Mouse (Mus musculus): ENCODE measurements at regions not wholly inside any gene's neighbourhood (a gene's known extent, or its start where the extent isn't known, plus 50 kb on each side); places are given as distances from the start of the nearest gene placed in this dataset.

GRCm38 (mm10) chr6:140299653-140300052, 124.2 kb upstream of the Plekha5 start:
- H3K27ac ChIP-seq (ENCODE audit: insufficient read depth, low read depth, low read length, poor library complexity, severe bottlenecking), result no peak overlapping the region
- in situ Hi-C loops (cut with MboI; ENCODE audit: low sequenced_read_pairs in 2 of 2, unreplicated experiment in 2 of 2), result no loop called here
- no peak overlapping the region for H3K9ac ChIP-seq (ENCODE audit: insufficient read depth, low read depth, low read length, poor library complexity, severe bottlenecking)
- H3K36me3 ChIP-seq (ENCODE audit: control insufficient read depth, insufficient read depth, low read length, poor library complexity, severe bottlenecking), result no peaks in the 10 kb centered on the region
- DNase-seq (ENCODE audit: low read depth, low spot score), result no peak
- TF ChIP-seq ZNF384 (IDR thresholded peaks at IDR 0.05; ENCODE audit: low read depth, low read length), result no peak
- no peak for TF ChIP-seq CHD2 (IDR thresholded peaks at IDR 0.05; ENCODE audit: low read depth, low read length)
- no peak for TF ChIP-seq ZC3H11A (IDR thresholded peaks at IDR 0.05; ENCODE audit: borderline replicate concordance, low read depth, low read length)
- TF ChIP-seq MAFK (IDR thresholded peaks at IDR 0.05; ENCODE audit: insufficient read depth, low read depth, low read length), result no peak
- TF ChIP-seq HCFC1 (IDR thresholded peaks at IDR 0.05; ENCODE audit: borderline replicate concordance, insufficient read depth, low read length), result no peak
- H3K4me3 ChIP-seq (ENCODE audit: insufficient read depth in 1 of 2, low read depth in 1 of 2, low read length in 2 of 2, poor library complexity in 1 of 2, severe bottlenecking in 1 of 2), result no peak overlapping the region
- no peaks in the 10 kb centered on the region for H3K9me3 ChIP-seq (ENCODE audit: control insufficient read depth, insufficient read depth, low read depth, low read length)
- H3K4me1 ChIP-seq (ENCODE audit: control insufficient read depth in 2 of 2, insufficient read depth in 2 of 2, low read length in 2 of 2, poor library complexity in 1 of 2), result peaks cover 0 to 10% of the 10 kb centered on the region in 2 experiments; a peak in 3 of 4 replicates

- H3K4me1 ChIP-seq (ENCODE audit: control insufficient read depth in 2 of 2, insufficient read depth in 2 of 2, low read length in 2 of 2, poor library complexity in 1 of 2), result peaks cover 0 to 4% of the 10 kb centered on the region in 2 experiments; a peak in 2 of 4 replicates
- no peak overlapping the region for H3K9ac ChIP-seq (ENCODE audit: insufficient read depth, low read depth, low read length, poor library complexity, severe bottlenecking)
- no peaks in the 10 kb centered on the region for H3K36me3 ChIP-seq (ENCODE audit: control insufficient read depth, insufficient read depth, low read length, poor library complexity, severe bottlenecking)
- H3K4me3 ChIP-seq (ENCODE audit: insufficient read depth in 1 of 2, low read depth in 1 of 2, low read length in 2 of 2, poor library complexity in 1 of 2, severe bottlenecking in 1 of 2), result no peak overlapping the region
- H3K9me3 ChIP-seq (ENCODE audit: control insufficient read depth, insufficient read depth, low read depth, low read length), result no peaks in the 10 kb centered on the region
- TF ChIP-seq ZNF384 (IDR thresholded peaks at IDR 0.05; ENCODE audit: low read depth, low read length) (no peak), ZC3H11A (IDR thresholded peaks at IDR 0.05; ENCODE audit: borderline replicate concordance, low read depth, low read length) (no peak)
- in situ Hi-C loops (cut with MboI; ENCODE audit: low sequenced_read_pairs in 2 of 2, unreplicated experiment in 2 of 2), result no loop called here
- H3K27ac ChIP-seq (ENCODE audit: insufficient read depth, low read depth, low read length, poor library complexity, severe bottlenecking), result no peak overlapping the region
- no peak for DNase-seq (ENCODE audit: low read depth, low spot score)
Observed at GRCm38 (mm10) chr6:140297969-140298554, 125.8 kb upstream of the Plekha5 start.

GRCm38 (mm10) chr6:140297561-140297960, 126.3 kb upstream of the Plekha5 start:
- H3K4me3 ChIP-seq (ENCODE audit: insufficient read depth in 1 of 2, low read depth in 1 of 2, low read length in 2 of 2, poor library complexity in 1 of 2, severe bottlenecking in 1 of 2), result no peak overlapping the region
- in situ Hi-C loops (cut with MboI; ENCODE audit: low sequenced_read_pairs in 2 of 2, unreplicated experiment in 2 of 2), result no loop called here
- DNase-seq (ENCODE audit: low read depth, low spot score), result no peak
- H3K27ac ChIP-seq (ENCODE audit: insufficient read depth, low read depth, low read length, poor library complexity, severe bottlenecking), result no peak overlapping the region
- H3K4me1 ChIP-seq (ENCODE audit: control insufficient read depth in 2 of 2, insufficient read depth in 2 of 2, low read length in 2 of 2, poor library complexity in 1 of 2), result peaks cover 0 to 4% of the 10 kb centered on the region in 2 experiments; a peak in 2 of 4 replicates
- TF ChIP-seq ZC3H11A (IDR thresholded peaks at IDR 0.05; ENCODE audit: borderline replicate concordance, low read depth, low read length), result no peak
- TF ChIP-seq ZNF384 (IDR thresholded peaks at IDR 0.05; ENCODE audit: low read depth, low read length), result no peak
- no peak for TF ChIP-seq HCFC1 (IDR thresholded peaks at IDR 0.05; ENCODE audit: borderline replicate concordance, insufficient read depth, low read length)
- H3K9me3 ChIP-seq (ENCODE audit: control insufficient read depth, insufficient read depth, low read depth, low read length), result no peaks in the 10 kb centered on the region
- H3K9ac ChIP-seq (ENCODE audit: insufficient read depth, low read depth, low read length, poor library complexity, severe bottlenecking), result no peak overlapping the region
- no peaks in the 10 kb centered on the region for H3K36me3 ChIP-seq (ENCODE audit: control insufficient read depth, insufficient read depth, low read length, poor library complexity, severe bottlenecking)

GRCm38 (mm10) chr6:140290109-140290508, 133.7 kb upstream of the Plekha5 start:
- H3K4me3 ChIP-seq (ENCODE audit: insufficient read depth in 1 of 2, low read depth in 1 of 2, low read length in 2 of 2, poor library complexity in 1 of 2, severe bottlenecking in 1 of 2), result no peak overlapping the region
- in situ Hi-C loops (cut with MboI; ENCODE audit: low sequenced_read_pairs in 2 of 2, unreplicated experiment in 2 of 2), result no loop called here
- no peaks in the 10 kb centered on the region for H3K36me3 ChIP-seq (ENCODE audit: control insufficient read depth, insufficient read depth, low read length, poor library complexity, severe bottlenecking)
- no peak overlapping the region for H3K9ac ChIP-seq (ENCODE audit: insufficient read depth, low read depth, low read length, poor library complexity, severe bottlenecking)
- no peak for DNase-seq (ENCODE audit: low read depth, low spot score)
- TF ChIP-seq HCFC1 (IDR thresholded peaks at IDR 0.05; ENCODE audit: borderline replicate concordance, insufficient read depth, low read length), result no peak
- no peak for TF ChIP-seq CHD2 (IDR thresholded peaks at IDR 0.05; ENCODE audit: low read depth, low read length)
- TF ChIP-seq ZNF384 (IDR thresholded peaks at IDR 0.05; ENCODE audit: low read depth, low read length), result no peak
- TF ChIP-seq MAFK (IDR thresholded peaks at IDR 0.05; ENCODE audit: insufficient read depth, low read depth, low read length), result no peak
- no peak for TF ChIP-seq ZC3H11A (IDR thresholded peaks at IDR 0.05; ENCODE audit: borderline replicate concordance, low read depth, low read length)
- H3K4me1 ChIP-seq (ENCODE audit: control insufficient read depth in 2 of 2, insufficient read depth in 2 of 2, low read length in 2 of 2, poor library complexity in 1 of 2), result peaks cover 2 to 5% of the 10 kb centered on the region in 2 experiments; a peak in 2 of 4 replicates
- no peaks in the 10 kb centered on the region for H3K9me3 ChIP-seq (ENCODE audit: control insufficient read depth, insufficient read depth, low read depth, low read length)
- H3K27ac ChIP-seq (ENCODE audit: insufficient read depth, low read depth, low read length, poor library complexity, severe bottlenecking), result no peak overlapping the region

GRCm38 (mm10) chr6:140288799-140289198, 135.1 kb upstream of the Plekha5 start:
- TF ChIP-seq ZC3H11A (IDR thresholded peaks at IDR 0.05; ENCODE audit: borderline replicate concordance, low read depth, low read length) (no peak), HCFC1 (IDR thresholded peaks at IDR 0.05; ENCODE audit: borderline replicate concordance, insufficient read depth, low read length) (no peak), ZNF384 (IDR thresholded peaks at IDR 0.05; ENCODE audit: low read depth, low read length) (no peak), MAFK (IDR thresholded peaks at IDR 0.05; ENCODE audit: insufficient read depth, low read depth, low read length) (no peak)
- no peaks in the 10 kb centered on the region for H3K9me3 ChIP-seq (ENCODE audit: control insufficient read depth, insufficient read depth, low read depth, low read length)
- H3K4me3 ChIP-seq (ENCODE audit: insufficient read depth in 1 of 2, low read depth in 1 of 2, low read length in 2 of 2, poor library complexity in 1 of 2, severe bottlenecking in 1 of 2), result no peak overlapping the region
- no peak for DNase-seq (ENCODE audit: low read depth, low spot score)
- in situ Hi-C loops (cut with MboI; ENCODE audit: low sequenced_read_pairs in 2 of 2, unreplicated experiment in 2 of 2), result no loop called here
- peaks cover 2 to 5% of the 10 kb centered on the region in 2 experiments; a peak in 1 of 4 replicates for H3K4me1 ChIP-seq (ENCODE audit: control insufficient read depth in 2 of 2, insufficient read depth in 2 of 2, low read length in 2 of 2, poor library complexity in 1 of 2)
- no peaks in the 10 kb centered on the region for H3K36me3 ChIP-seq (ENCODE audit: control insufficient read depth, insufficient read depth, low read length, poor library complexity, severe bottlenecking)
- H3K9ac ChIP-seq (ENCODE audit: insufficient read depth, low read depth, low read length, poor library complexity, severe bottlenecking), result no peak overlapping the region
- H3K27ac ChIP-seq (ENCODE audit: insufficient read depth, low read depth, low read length, poor library complexity, severe bottlenecking), result no peak overlapping the region
